Mouse (Mus musculus) intestine, postnatal 0 days (tissue): ENCODE measurements around the gene Cilp. TPM values are rescaled to one million over a fixed set of nuclear protein-coding genes. Genes with fewer than 3 reads are reported as not detected.
"Not testable (repeated sequence)": the region's sequence is repeated elsewhere in the genome, so short reads cannot be mapped to it uniquely, and the experiment has no call there.

Experiments used
- ATAC-seq: fragments of 200-750 bp; cut with Nextera tagmentation; 2 replicates; pipeline ENCODE4 v1.8.0; 2017; ENCODE audit warnings: mild to moderate bottlenecking, moderate TSS enrichment, moderate library complexity
- H3K27ac ChIP-seq: fragments of 300-500 bp; sonication (generic); 2 replicates; pipeline ENCODE4 v1.5.1; 2014; ENCODE audit warnings: mild to moderate bottlenecking, low read depth, low read length, moderate library complexity
- H3K27me3 ChIP-seq: fragments of 300-500 bp; sonication (generic); replicated peaks from 2 replicates; pipeline ENCODE4 v1.6.1; 2014; ENCODE audit warnings: low read length, mixed read lengths; ENCODE audit not compliant: control insufficient read depth, insufficient read depth
- H3K36me3 ChIP-seq: fragments of 300-500 bp; sonication (generic); 2 replicates; pipeline ENCODE4 v1.6.1; 2014; ENCODE audit warnings: mild to moderate bottlenecking, moderate library complexity; ENCODE audit not compliant: control insufficient read depth, insufficient read depth
- H3K4me1 ChIP-seq: fragments of 300-500 bp; sonication (generic); replicated peaks from 2 replicates; pipeline ENCODE4 v1.6.1; 2014; ENCODE audit warnings: antibody characterized with exemption, low read length, mixed read lengths; ENCODE audit not compliant: control insufficient read depth, insufficient read depth
- H3K4me2 ChIP-seq: fragments of 300-500 bp; sonication (generic); replicated peaks from 2 replicates; pipeline ENCODE4 v1.6.1; 2014; ENCODE audit warnings: low read depth, mild to moderate bottlenecking, moderate library complexity
- H3K4me3 ChIP-seq: fragments of 300-500 bp; sonication (generic); 2 replicates; pipeline ENCODE4 v1.5.1; 2014; ENCODE audit warnings: low read depth, low read length
- H3K9ac ChIP-seq: fragments of 300-500 bp; sonication (generic); 2 replicates; pipeline ENCODE4 v1.6.1; 2014; ENCODE audit warnings: mild to moderate bottlenecking, low read depth, low read length
- H3K9me3 ChIP-seq: fragments of 300-500 bp; sonication (generic); 2 replicates; pipeline ENCODE4 v1.6.1; 2016; ENCODE audit warnings: mixed run types; ENCODE audit not compliant: control insufficient read depth
- CTCF ChIP-seq: sonication (generic); IDR thresholded peaks from 2 replicates; pipeline ENCODE4 v1.5.1; 2016; ENCODE audit warnings: low read depth, mild to moderate bottlenecking, control low read depth, antibody characterized with exemption, moderate library complexity
- WGBS: fragments of 180-500 bp; shearing (Covaris S2); extraction: QIAGEN DNeasy Blood & Tissue Kit; methylation state at CpG from one replicate; pipeline ENCODE4 v1.1.7; 2014; 5-methylcytosine and 5-hydroxymethylcytosine counted together
- polyA plus RNA-seq: library from polyadenylated mRNA; unstranded; fragments of >200 nt; fragmentation: Nextera tagmentation; extraction: Ambion mirVana; gene quantifications from 2 replicates; pipeline ENCODE4 v1.2.1, GENCODE M21; 2015

Gene Cilp
- polyA plus RNA-seq, 1 experiment from 2014 or later = 0.43 TPM

DNA sequence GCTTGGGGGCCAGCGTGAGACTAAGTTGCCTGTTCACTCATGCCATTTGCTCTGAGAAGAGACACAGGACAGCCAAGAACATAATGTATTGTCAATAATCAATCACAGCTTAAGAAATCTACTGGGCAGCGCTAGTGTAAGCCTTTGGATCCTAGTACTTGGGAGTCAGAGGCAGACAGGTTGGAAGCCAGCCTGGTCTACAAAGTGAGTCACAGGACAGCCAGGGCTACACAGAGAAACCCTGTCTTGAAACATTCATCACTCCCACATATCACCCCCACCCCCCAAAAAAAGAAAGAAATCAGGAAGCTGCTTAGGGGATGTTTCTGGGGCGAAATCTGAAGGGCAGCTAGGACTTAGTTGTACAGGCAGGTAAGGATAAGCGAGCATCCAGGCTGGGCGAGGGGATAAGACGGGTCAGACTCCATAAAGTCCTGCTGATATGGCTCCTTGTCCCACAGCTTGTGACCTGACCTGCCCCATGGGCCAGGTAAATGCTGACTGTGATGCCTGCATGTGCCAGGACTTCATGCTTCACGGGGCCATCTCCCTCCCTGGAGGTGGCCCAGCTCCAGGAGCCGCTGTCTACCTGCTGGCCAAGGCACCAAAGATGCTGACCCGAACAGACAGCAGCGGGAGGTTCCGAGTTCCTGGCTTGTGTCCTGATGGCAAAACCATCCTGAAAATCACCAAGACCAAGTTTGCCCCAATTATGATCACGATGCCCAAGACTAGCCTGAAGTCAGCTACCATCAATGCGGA is 8.2 kb downstream of the Cilp start:
- Histone ChIP-seq H3K9me3 (no peaks in the 10 kb centered on the region), H3K4me1 (no peaks in the 10 kb centered on the region), H3K36me3 (no peaks in the 10 kb centered on the region), H3K4me3 (no peak overlapping the region), H3K4me2 (no peak overlapping the region), H3K27ac (no peak overlapping the region), H3K9ac (no peak overlapping the region), H3K27me3 (no peaks in the 10 kb centered on the region)
- 85% methylated on average over 13 of the region's 13 CpGs for WGBS
- ATAC-seq = no peak
- TF ChIP-seq CTCF = no peak

DNA sequence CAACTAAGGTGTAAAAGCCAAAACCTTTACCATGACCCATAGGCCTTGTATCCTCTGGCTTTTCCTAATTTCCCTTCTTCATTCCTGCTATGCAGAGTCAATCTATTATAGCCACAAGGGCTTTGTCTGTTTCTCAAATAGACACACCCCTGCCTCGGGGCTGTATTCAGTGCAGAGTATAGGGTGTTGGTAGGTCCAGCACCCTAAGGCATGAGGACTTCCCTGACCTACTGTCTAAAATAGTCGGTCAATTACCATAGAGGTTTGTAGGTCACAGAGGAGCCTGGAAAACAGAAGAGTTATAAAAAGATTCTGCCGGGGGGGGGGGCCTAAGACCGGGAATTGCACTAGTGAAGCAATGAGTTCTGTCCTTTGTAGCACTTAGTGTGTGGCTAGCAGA is 8.9 kb downstream of the Cilp start:
- H3K9ac ChIP-seq = no peak overlapping the region
- no peak for TF ChIP-seq CTCF
- no peaks in the 10 kb centered on the region for H3K4me1 ChIP-seq
- no peak overlapping the region for H3K4me3 ChIP-seq
- no peak overlapping the region for H3K27ac ChIP-seq
- WGBS = 73% methylated on average over 4 of the region's 4 CpGs
- no peak for ATAC-seq
- no peak overlapping the region for H3K4me2 ChIP-seq
- H3K27me3 ChIP-seq = no peaks in the 10 kb centered on the region
- H3K9me3 ChIP-seq = no peaks in the 10 kb centered on the region
- H3K36me3 ChIP-seq = no peaks in the 10 kb centered on the region

DNA sequence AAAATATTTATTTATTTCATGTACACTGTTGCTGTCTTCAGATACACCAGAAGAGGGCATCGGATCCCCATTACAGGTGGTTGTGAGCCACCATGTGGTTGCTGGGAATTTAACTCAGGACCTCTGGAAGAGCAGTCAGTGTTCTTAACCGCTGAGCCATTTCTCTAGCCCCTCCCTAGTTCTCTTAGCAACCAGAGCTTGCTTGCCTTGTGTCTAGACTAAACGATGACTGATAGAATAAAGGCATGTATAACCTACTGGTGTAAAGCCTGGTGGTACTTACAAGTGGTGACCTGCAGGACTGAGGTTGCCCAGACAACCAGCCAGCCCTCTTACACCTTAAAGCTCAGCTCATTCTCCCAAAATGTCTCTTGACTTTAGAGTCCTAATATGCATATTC is 9.9 kb downstream of the Cilp start:
- not testable (repeated sequence) for ATAC-seq, H3K27ac ChIP-seq
- 67% methylated on average over 3 of the region's 3 CpGs for WGBS

DNA sequence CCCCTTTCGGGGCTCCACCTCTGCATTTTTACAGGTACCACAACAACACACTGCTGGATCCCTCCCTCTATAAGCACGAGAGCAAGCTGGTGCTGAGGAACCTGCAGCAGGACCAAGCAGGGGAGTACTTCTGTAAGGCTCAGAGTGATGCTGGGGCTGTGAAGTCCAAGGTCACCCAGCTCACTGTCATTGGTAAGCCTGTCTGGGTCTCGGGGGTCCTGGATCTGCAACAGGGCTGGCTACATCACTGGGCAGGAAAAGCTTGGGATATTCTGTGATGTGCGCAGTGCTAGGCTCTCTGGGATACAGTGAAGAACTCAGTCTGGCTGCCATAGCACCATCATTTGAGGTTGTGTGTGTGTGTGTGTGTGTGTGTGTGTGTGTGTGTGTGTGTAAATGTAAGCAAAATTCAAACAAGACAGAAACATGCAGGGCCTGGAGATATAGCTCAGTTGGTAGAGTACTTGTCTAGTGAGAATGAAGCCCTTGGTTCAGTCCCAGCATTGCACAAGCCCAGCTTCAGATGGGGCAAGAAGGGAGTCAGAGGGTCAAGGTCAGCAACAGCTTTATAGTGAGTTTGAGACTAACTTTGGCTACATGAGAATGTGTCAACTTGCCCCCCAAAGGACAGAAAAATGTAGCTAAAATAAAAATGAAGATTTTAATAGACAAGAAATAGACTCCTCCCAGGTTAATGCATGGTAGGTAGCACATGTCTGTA is 11.0 kb downstream of the Cilp start:
- ATAC-seq = no peak

More for the DNA sequence above, 9.9 kb downstream of the Cilp start:
- H3K9ac ChIP-seq, H3K36me3 ChIP-seq, H3K4me2 ChIP-seq, H3K4me3 ChIP-seq, H3K4me1 ChIP-seq, H3K27me3 ChIP-seq, H3K9me3 ChIP-seq: not testable (repeated sequence)
- peak; percentile 16; the same call in 1 of the 2 replicates for TF ChIP-seq CTCF

DNA sequence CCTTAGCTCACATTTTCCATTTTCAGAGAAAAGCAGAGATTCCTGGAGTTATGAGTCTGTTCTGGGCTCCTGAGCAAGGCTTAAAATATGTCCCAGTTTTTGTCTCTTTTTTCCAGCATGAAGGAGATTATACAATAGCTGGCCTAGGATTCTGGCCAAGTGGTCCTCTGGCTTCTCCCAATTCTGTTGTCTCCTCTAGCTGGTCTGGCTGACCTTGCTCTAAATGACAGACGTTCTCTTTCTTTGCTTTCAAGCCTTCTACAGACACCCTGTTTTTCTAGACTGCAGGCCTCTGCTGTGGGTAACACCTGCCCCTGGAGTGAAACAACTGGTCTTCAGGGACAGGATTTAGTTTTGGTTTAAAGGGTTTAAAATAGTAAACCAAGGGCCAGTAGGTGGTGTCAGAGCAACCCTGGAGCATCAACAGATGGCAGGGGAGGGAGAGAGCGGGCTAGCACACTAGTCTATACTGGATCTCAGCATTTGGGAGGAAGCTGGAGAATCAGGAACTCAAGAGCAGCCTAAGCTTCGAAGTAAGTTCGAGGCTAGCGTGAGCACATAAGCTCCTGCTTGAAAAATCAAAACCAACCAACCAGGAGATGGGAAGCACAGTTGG is 16.7 kb downstream of the Cilp start:
- H3K4me2 ChIP-seq = no peak overlapping the region
- no peak overlapping the region for H3K4me3 ChIP-seq
- TF ChIP-seq CTCF = peak; percentile 33; the same call in 1 of the 2 replicates
- no peaks in the 10 kb centered on the region for H3K36me3 ChIP-seq
- H3K9me3 ChIP-seq = no peaks in the 10 kb centered on the region
- ATAC-seq = no peak
- WGBS = 79% methylated on average over 5 of the region's 5 CpGs
- no peaks in the 10 kb centered on the region for H3K4me1 ChIP-seq
- H3K27ac ChIP-seq = no peak overlapping the region
- H3K9ac ChIP-seq = no peak overlapping the region
- H3K27me3 ChIP-seq = no peaks in the 10 kb centered on the region

More for the DNA sequence above, 11.0 kb downstream of the Cilp start:
- WGBS = 84% methylated on average over 4 of the region's 4 CpGs
- H3K9ac ChIP-seq = no peak overlapping the region
- H3K36me3 ChIP-seq = no peaks in the 10 kb centered on the region
- TF ChIP-seq CTCF = no peak
- no peak overlapping the region for H3K4me2 ChIP-seq
- no peaks in the 10 kb centered on the region for H3K27me3 ChIP-seq
- no peak overlapping the region for H3K27ac ChIP-seq
- H3K4me3 ChIP-seq = no peak overlapping the region
- H3K4me1 ChIP-seq = no peaks in the 10 kb centered on the region
- H3K9me3 ChIP-seq = no peaks in the 10 kb centered on the region

DNA sequence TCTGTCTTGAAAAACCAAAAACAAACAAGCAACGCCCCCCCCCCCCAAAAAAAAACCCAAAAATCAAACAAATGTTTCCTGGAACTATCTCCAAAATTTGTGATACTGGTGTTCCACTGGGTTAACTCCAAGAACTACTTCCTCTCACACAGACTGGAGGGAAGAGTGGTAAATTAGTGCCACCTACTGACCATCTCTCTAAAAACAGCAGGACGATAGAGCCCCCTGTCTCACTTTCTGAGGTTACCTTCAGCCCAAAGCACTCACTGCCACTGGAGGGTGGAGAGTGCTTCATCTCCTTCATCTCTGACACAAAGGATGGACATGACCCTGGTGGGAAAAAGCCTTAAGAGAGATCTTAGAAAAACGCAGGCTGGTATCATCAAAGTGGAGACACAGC is 18.3 kb downstream of the Cilp start:
- peak; percentile 79 for TF ChIP-seq CTCF
- H3K4me3 ChIP-seq = no peak overlapping the region
- H3K9me3 ChIP-seq = no peaks in the 10 kb centered on the region
- no peak overlapping the region for H3K9ac ChIP-seq
- 0% methylated on average over 3 of the region's 3 CpGs for WGBS
- no peak overlapping the region for H3K27ac ChIP-seq
- H3K4me2 ChIP-seq = no peak overlapping the region
- H3K4me1 ChIP-seq = no peaks in the 10 kb centered on the region
- no peaks in the 10 kb centered on the region for H3K36me3 ChIP-seq
- H3K27me3 ChIP-seq = no peaks in the 10 kb centered on the region
- no peak for ATAC-seq

DNA sequence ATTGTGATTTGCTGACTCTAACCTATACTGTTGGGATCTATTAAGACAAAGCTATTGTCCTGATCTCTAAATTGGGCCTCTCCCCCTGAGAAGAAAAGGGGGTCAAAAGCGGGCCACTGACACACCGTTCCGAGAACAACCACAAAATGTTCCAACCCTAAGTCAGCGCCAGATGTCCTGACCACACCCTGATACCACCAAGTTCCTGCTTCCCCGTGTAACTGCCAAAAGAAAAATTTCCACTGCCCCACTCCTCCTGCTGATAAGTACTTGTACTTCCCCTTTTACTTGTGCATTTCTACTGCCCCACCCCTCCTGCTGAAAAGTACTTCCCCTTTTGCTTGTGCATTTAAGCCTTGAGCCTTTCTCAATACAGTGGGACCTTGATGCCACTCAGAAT is 23.3 kb downstream of the Cilp start:
- ATAC-seq, H3K9ac ChIP-seq, H3K27ac ChIP-seq, H3K27me3 ChIP-seq, H3K9me3 ChIP-seq, H3K4me2 ChIP-seq, H3K4me1 ChIP-seq, H3K4me3 ChIP-seq, H3K36me3 ChIP-seq: not testable (repeated sequence)
- WGBS = 78% methylated on average over 4 of the region's 5 CpGs
